Mouse (Mus musculus) erythroblast, embryonic 14.5 days (primary cell): ENCODE results near the gene Ccdc92.

ENCODE experiments used
- GATA1 ChIP-seq: IDR thresholded peaks from 2 replicates; pipeline ENCODE4 v1.6.1; 2012; ENCODE audit warnings: low read length, inconsistent platforms, mixed read lengths
- TAL1 ChIP-seq: IDR thresholded peaks from 3 replicates; pipeline ENCODE4 v1.6.1; 2012; ENCODE audit warnings: low read length, inconsistent platforms, mixed read lengths

- TF ChIP-seq GATA1 (no peak), TAL1 (no peak)
These were observed 17.0 kb upstream of the Ccdc92 start for GRCm38 (mm10) chr5:124879251-124879650.
